Mouse (Mus musculus): ENCODE measurements around the gene C730034F03Rik. TPM values are rescaled to one million over a fixed set of nuclear protein-coding genes. Genes with fewer than 3 reads are reported as not detected.

Gene C730034F03Rik
- polyA plus RNA-seq, 1 experiment: not detected

- Histone ChIP-seq H3K4me3 (replicated peaks; ENCODE audit: control insufficient read depth, low read depth, low read length) (no peak overlapping the region), H3K27ac (ENCODE audit: control insufficient read depth, insufficient read depth, low read depth, low read length, poor library complexity) (no peak overlapping the region), H3K4me1 (ENCODE audit: control insufficient read depth, insufficient read depth, low read length) (no peaks in the 10 kb centered on the region; the same call in 1 of the 2 replicates)
- 91% methylated on average over 8 of the region's 8 CpGs for WGBS
- TF ChIP-seq CTCF (IDR thresholded peaks at IDR 0.05; ENCODE audit: control insufficient read depth, insufficient read depth, low read length): no peak
- TF ChIP-seq POLR2A (IDR thresholded peaks at IDR 0.05; ENCODE audit: borderline replicate concordance, control insufficient read depth, low read depth, low read length): no peak
Measured at GRCm38 (mm10) chr15:89473921-89474320, 44.5 kb downstream of the C730034F03Rik start.

GRCm38 (mm10) chr15:89474596-89475292, 45.4 kb downstream of the C730034F03Rik start:
- peak; percentile 16; the same call in 1 of the 2 replicates for TF ChIP-seq POLR2A (IDR thresholded peaks at IDR 0.05; ENCODE audit: borderline replicate concordance, control insufficient read depth, low read depth, low read length)
- TF ChIP-seq CTCF (IDR thresholded peaks at IDR 0.05; ENCODE audit: control insufficient read depth, insufficient read depth, low read length): no peak
- Histone ChIP-seq H3K27ac (ENCODE audit: control insufficient read depth, insufficient read depth, low read depth, low read length, poor library complexity) (no peak overlapping the region), H3K4me1 (ENCODE audit: control insufficient read depth, insufficient read depth, low read length) (no peaks in the 10 kb centered on the region; the same call in 1 of the 2 replicates), H3K4me3 (replicated peaks; ENCODE audit: control insufficient read depth, low read depth, low read length) (no peak overlapping the region)
- WGBS: 91% methylated on average over 19 of the region's 19 CpGs

GRCm38 (mm10) chr15:89475293-89475600, 45.9 kb downstream of the C730034F03Rik start:
- no peak overlapping the region for H3K27ac ChIP-seq (ENCODE audit: control insufficient read depth, insufficient read depth, low read depth, low read length, poor library complexity)
- H3K4me3 ChIP-seq (replicated peaks; ENCODE audit: control insufficient read depth, low read depth, low read length): no peak overlapping the region
- H3K4me1 ChIP-seq (ENCODE audit: control insufficient read depth, insufficient read depth, low read length): peaks cover under 1% of the 10 kb centered on the region; the same call in 1 of the 2 replicates
- 67% methylated on average over 7 of the region's 7 CpGs for WGBS
- TF ChIP-seq CTCF (IDR thresholded peaks at IDR 0.05; ENCODE audit: control insufficient read depth, insufficient read depth, low read length): no peak
- TF ChIP-seq POLR2A (IDR thresholded peaks at IDR 0.05; ENCODE audit: borderline replicate concordance, control insufficient read depth, low read depth, low read length): no peak

GRCm38 (mm10) chr15:89475611-89476474, 46.5 kb downstream of the C730034F03Rik start:
- whole genome bisulfite sequencing: 9% methylated on average over 44 of the region's 44 CpGs
- H3K4me3 ChIP-seq (replicated peaks; ENCODE audit: control insufficient read depth, low read depth, low read length): peak overlapping the region; percentile 86
- TF ChIP-seq CTCF (IDR thresholded peaks at IDR 0.05; ENCODE audit: control insufficient read depth, insufficient read depth, low read length) (no peak), POLR2A (IDR thresholded peaks at IDR 0.05; ENCODE audit: borderline replicate concordance, control insufficient read depth, low read depth, low read length) (peak; percentile 82; the same call in 1 of the 2 replicates)

GRCm38 (mm10) chr15:89476475-89476815, 47.1 kb downstream of the C730034F03Rik start:
- peaks cover 2% of the 10 kb centered on the region; the same call in 1 of the 2 replicates for H3K4me1 ChIP-seq (ENCODE audit: control insufficient read depth, insufficient read depth, low read length)
- H3K4me3 ChIP-seq (replicated peaks; ENCODE audit: control insufficient read depth, low read depth, low read length): peak overlapping the region; percentile 86
- 1% methylated on average over 5 of the region's 5 CpGs for WGBS
- peak overlapping the region; percentile 20 for H3K27ac ChIP-seq (ENCODE audit: control insufficient read depth, insufficient read depth, low read depth, low read length, poor library complexity)
- TF ChIP-seq CTCF (IDR thresholded peaks at IDR 0.05; ENCODE audit: control insufficient read depth, insufficient read depth, low read length): no peak
- TF ChIP-seq POLR2A (IDR thresholded peaks at IDR 0.05; ENCODE audit: borderline replicate concordance, control insufficient read depth, low read depth, low read length): no peak

More at GRCm38 (mm10) chr15:89475611-89476474, 46.5 kb downstream of the C730034F03Rik start:
- H3K27ac ChIP-seq (ENCODE audit: control insufficient read depth, insufficient read depth, low read depth, low read length, poor library complexity): peak overlapping the region; percentile 20
- H3K4me1 ChIP-seq (ENCODE audit: control insufficient read depth, insufficient read depth, low read length): peaks cover 2% of the 10 kb centered on the region; the same call in 1 of the 2 replicates

GRCm38 (mm10) chr15:89477091-89477491, 47.7 kb downstream of the C730034F03Rik start, which contains the start of gene Arsa:
Gene Arsa, minus strand, starts transcription at chr15:89477425.
- Histone ChIP-seq H3K4me1 (ENCODE audit: control insufficient read depth, insufficient read depth, low read length) (peaks cover 2% of the 10 kb centered on the region; the same call in 1 of the 2 replicates), H3K27ac (ENCODE audit: control insufficient read depth, insufficient read depth, low read depth, low read length, poor library complexity) (peak within 1 kb of the TSS; percentile 20), H3K4me3 (replicated peaks; ENCODE audit: control insufficient read depth, low read depth, low read length) (peak within 1 kb of the TSS; percentile 86)
- no peak for TF ChIP-seq CTCF (IDR thresholded peaks at IDR 0.05; ENCODE audit: control insufficient read depth, insufficient read depth, low read length)
- TF ChIP-seq POLR2A (IDR thresholded peaks at IDR 0.05; ENCODE audit: borderline replicate concordance, control insufficient read depth, low read depth, low read length): no peak
- WGBS: 71% methylated on average over 9 of the region's 9 CpGs

- Histone ChIP-seq H3K4me1 (ENCODE audit: control insufficient read depth, insufficient read depth, low read length) (peaks cover 2% of the 10 kb centered on the region; the same call in 1 of the 2 replicates), H3K27ac (ENCODE audit: control insufficient read depth, insufficient read depth, low read depth, low read length, poor library complexity) (no peak overlapping the region), H3K4me3 (replicated peaks; ENCODE audit: control insufficient read depth, low read depth, low read length) (no peak overlapping the region)
- no peak for TF ChIP-seq POLR2A (IDR thresholded peaks at IDR 0.05; ENCODE audit: borderline replicate concordance, control insufficient read depth, low read depth, low read length)
- no peak for TF ChIP-seq CTCF (IDR thresholded peaks at IDR 0.05; ENCODE audit: control insufficient read depth, insufficient read depth, low read length)
- 64% methylated on average over 8 of the region's 8 CpGs for WGBS
Measured at GRCm38 (mm10) chr15:89477806-89478205, 48.4 kb downstream of the C730034F03Rik start.

GRCm38 (mm10) chr15:89478622-89479021, 49.2 kb downstream of the C730034F03Rik start:
- no peak overlapping the region for H3K4me3 ChIP-seq (replicated peaks; ENCODE audit: control insufficient read depth, low read depth, low read length)
- TF ChIP-seq CTCF (IDR thresholded peaks at IDR 0.05; ENCODE audit: control insufficient read depth, insufficient read depth, low read length): no peak
- TF ChIP-seq POLR2A (IDR thresholded peaks at IDR 0.05; ENCODE audit: borderline replicate concordance, control insufficient read depth, low read depth, low read length): no peak
- H3K4me1 ChIP-seq (ENCODE audit: control insufficient read depth, insufficient read depth, low read length): peaks cover 2% of the 10 kb centered on the region; the same call in 1 of the 2 replicates
- 60% methylated on average over 3 of the region's 3 CpGs for WGBS
- H3K27ac ChIP-seq (ENCODE audit: control insufficient read depth, insufficient read depth, low read depth, low read length, poor library complexity): no peak overlapping the region

Other genes with a start within 250 kb of the C730034F03Rik start
- 11.1 and 30.9 TPM in 2 replicates for gene Plxnb2, start 248.8 kb upstream of the C730034F03Rik start, polyA plus RNA-seq (2011; ENCODE audit: insufficient read depth, insufficient read length, low replicate concordance, missing spikeins)
- gene Dennd6b, start 233.1 kb upstream of the C730034F03Rik start, polyA plus RNA-seq (2011; ENCODE audit: insufficient read depth, insufficient read length, low replicate concordance, missing spikeins): 8.1 and 13.6 TPM in 2 replicates
- 42.6 and 54.0 TPM in 2 replicates for gene Ppp6r2, start 218.0 kb upstream of the C730034F03Rik start, polyA plus RNA-seq (2011; ENCODE audit: insufficient read depth, insufficient read length, low replicate concordance, missing spikeins)
- 54.0 and 160 TPM in 2 replicates for gene Sbf1, start 114.3 kb upstream of the C730034F03Rik start, polyA plus RNA-seq (2011; ENCODE audit: insufficient read depth, insufficient read length, low replicate concordance, missing spikeins)
- 2.7 TPM in 1 of 2 replicates, not detected in the other for gene Adm2, start 106.9 kb upstream of the C730034F03Rik start, polyA plus RNA-seq (2011; ENCODE audit: insufficient read depth, insufficient read length, low replicate concordance, missing spikeins)
- 15.5 TPM in 1 of 2 replicates, not detected in the other for gene Miox, start 95.2 kb upstream of the C730034F03Rik start, polyA plus RNA-seq (2011; ENCODE audit: insufficient read depth, insufficient read length, low replicate concordance, missing spikeins)
- gene Lmf2, start 73.9 kb upstream of the C730034F03Rik start, polyA plus RNA-seq (2011; ENCODE audit: insufficient read depth, insufficient read length, low replicate concordance, missing spikeins): 16.7 and 42.0 TPM in 2 replicates
- gene Ncaph2, start 73.9 kb upstream of the C730034F03Rik start, polyA plus RNA-seq (2011; ENCODE audit: insufficient read depth, insufficient read length, low replicate concordance, missing spikeins): 144 and 191 TPM in 2 replicates
- gene Sco2, start 55.7 kb upstream of the C730034F03Rik start, polyA plus RNA-seq (2011; ENCODE audit: insufficient read depth, insufficient read length, low replicate concordance, missing spikeins): 3.5 and 7.7 TPM in 2 replicates
- gene Tymp, start 52.5 kb upstream of the C730034F03Rik start, polyA plus RNA-seq (2011; ENCODE audit: insufficient read depth, insufficient read length, low replicate concordance, missing spikeins): not detected in 2 replicates
- 1.7 and 4.9 TPM in 2 replicates for gene Odf3b, start 50.3 kb upstream of the C730034F03Rik start, polyA plus RNA-seq (2011; ENCODE audit: insufficient read depth, insufficient read length, low replicate concordance, missing spikeins)
- not detected in 2 replicates for gene Klhdc7b, start 44.7 kb upstream of the C730034F03Rik start, polyA plus RNA-seq (2011; ENCODE audit: insufficient read depth, insufficient read length, low replicate concordance, missing spikeins)
- gene Syce3, start 19.1 kb upstream of the C730034F03Rik start, polyA plus RNA-seq (2011; ENCODE audit: insufficient read depth, insufficient read length, low replicate concordance, missing spikeins): not detected in 2 replicates
- 4.3 and 4.7 TPM in 2 replicates for gene Cpt1b, start 3.7 kb upstream of the C730034F03Rik start, polyA plus RNA-seq (2011; ENCODE audit: insufficient read depth, insufficient read length, low replicate concordance, missing spikeins)
- gene Gm44502, start 107 bp downstream of the C730034F03Rik start, polyA plus RNA-seq (2011; ENCODE audit: insufficient read depth, insufficient read length, low replicate concordance, missing spikeins): 1.9 and 5.4 TPM in 2 replicates
- gene Chkb, start 319 bp downstream of the C730034F03Rik start, polyA plus RNA-seq (2011; ENCODE audit: insufficient read depth, insufficient read length, low replicate concordance, missing spikeins): 62.9 and 126 TPM in 2 replicates
- not detected in 2 replicates for gene Mapk8ip2, start 24.3 kb downstream of the C730034F03Rik start, polyA plus RNA-seq (2011; ENCODE audit: insufficient read depth, insufficient read length, low replicate concordance, missing spikeins)
- 4.1 and 7.2 TPM in 2 replicates for gene Arsa, start 47.8 kb downstream of the C730034F03Rik start, polyA plus RNA-seq (2011; ENCODE audit: insufficient read depth, insufficient read length, low replicate concordance, missing spikeins)
- 19.5 and 23.6 TPM in 2 replicates for gene Shank3, start 70.0 kb downstream of the C730034F03Rik start, polyA plus RNA-seq (2011; ENCODE audit: insufficient read depth, insufficient read length, low replicate concordance, missing spikeins)
- gene Acr, start 138.7 kb downstream of the C730034F03Rik start, polyA plus RNA-seq (2011; ENCODE audit: insufficient read depth, insufficient read length, low replicate concordance, missing spikeins): not detected in 2 replicates
- 2.3 and 2.4 TPM in 2 replicates for gene Rabl2, start 162.3 kb downstream of the C730034F03Rik start, polyA plus RNA-seq (2011; ENCODE audit: insufficient read depth, insufficient read length, low replicate concordance, missing spikeins)

All from bone marrow, adult 2 months (tissue).